Mouse (Mus musculus): Measurements from ENCODE around the gene Tk2. TPM values are rescaled to one million over a fixed set of nuclear protein-coding genes. Genes with fewer than 3 reads are reported as not detected.

The Tk2 gene
- 12.0 TPM for polyA plus RNA-seq (2014; fragmentation: Illumina TruSeq; extraction: RNeasy Lipid Tissue Mini Kit (QIAGEN cat#74804); ENCODE audit: low read depth, low replicate concordance)

GRCm38 (mm10) chr8:104248276-104248675 lies at the start of gene Tk2:
TSS of gene Tk2 (minus strand) at chr8:104248558.

DNA sequence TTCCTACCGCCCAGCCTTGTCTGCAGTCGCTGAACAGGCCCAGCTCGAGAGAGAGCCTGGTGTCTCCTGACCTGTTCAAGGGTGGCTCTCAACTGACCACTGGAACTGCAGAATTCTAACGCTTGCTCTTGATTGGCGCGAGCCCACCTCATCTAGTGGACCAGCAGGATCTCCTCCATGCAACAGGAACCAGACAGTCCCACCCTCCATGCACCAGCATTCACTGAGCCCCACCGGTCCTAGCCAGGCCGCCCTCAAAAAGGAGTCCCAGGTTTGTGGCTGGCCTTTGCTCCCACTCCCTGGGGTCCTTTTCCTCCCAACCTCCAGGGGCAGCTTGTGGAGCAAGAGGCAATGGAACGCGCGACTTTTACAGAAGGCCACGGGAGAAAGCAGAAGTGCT lies 44.7 kb upstream of the Tk2 start, which contains the start of gene Cmtm2a:
Gene Cmtm2a, minus strand, starts transcription at position 101 of the 400 bp plus-strand sequence.

GRCm38 (mm10) chr8:104250439-104251367 lies 2.3 kb upstream of the Tk2 start, which contains the start of gene Cklf:
TSS of gene Cklf (plus strand) at chr8:104250861.

Other genes starting within 250 kb of the Tk2 start
- 100 TPM for gene Cdh5, start 146.9 kb downstream of the Tk2 start, polyA plus RNA-seq (2014; fragmentation: Illumina TruSeq; extraction: RNeasy Lipid Tissue Mini Kit (QIAGEN cat#74804); ENCODE audit: low read depth, low replicate concordance)
- gene Bean1, start 78.1 kb downstream of the Tk2 start, polyA plus RNA-seq (2014; fragmentation: Illumina TruSeq; extraction: RNeasy Lipid Tissue Mini Kit (QIAGEN cat#74804); ENCODE audit: low read depth, low replicate concordance) = 1.4 TPM
- 4.0 TPM for gene Cklf, start 2.3 kb upstream of the Tk2 start, polyA plus RNA-seq (2014; fragmentation: Illumina TruSeq; extraction: RNeasy Lipid Tissue Mini Kit (QIAGEN cat#74804); ENCODE audit: low read depth, low replicate concordance)
- gene Cmtm2a, start 44.6 kb upstream of the Tk2 start, polyA plus RNA-seq (2014; fragmentation: Illumina TruSeq; extraction: RNeasy Lipid Tissue Mini Kit (QIAGEN cat#74804); ENCODE audit: low read depth, low replicate concordance) = not detected
- not detected for gene Gm45711, start 61.5 kb upstream of the Tk2 start, polyA plus RNA-seq (2014; fragmentation: Illumina TruSeq; extraction: RNeasy Lipid Tissue Mini Kit (QIAGEN cat#74804); ENCODE audit: low read depth, low replicate concordance)
- gene Cmtm1, start 61.6 kb upstream of the Tk2 start, polyA plus RNA-seq (2014; fragmentation: Illumina TruSeq; extraction: RNeasy Lipid Tissue Mini Kit (QIAGEN cat#74804); ENCODE audit: low read depth, low replicate concordance) = not detected
- not detected for gene Gm11020, start 73.0 kb upstream of the Tk2 start, polyA plus RNA-seq (2014; fragmentation: Illumina TruSeq; extraction: RNeasy Lipid Tissue Mini Kit (QIAGEN cat#74804); ENCODE audit: low read depth, low replicate concordance)
- not detected for gene Cmtm2b, start 73.7 kb upstream of the Tk2 start, polyA plus RNA-seq (2014; fragmentation: Illumina TruSeq; extraction: RNeasy Lipid Tissue Mini Kit (QIAGEN cat#74804); ENCODE audit: low read depth, low replicate concordance)
- 21.9 TPM for gene Cmtm3, start 90.9 kb upstream of the Tk2 start, polyA plus RNA-seq (2014; fragmentation: Illumina TruSeq; extraction: RNeasy Lipid Tissue Mini Kit (QIAGEN cat#74804); ENCODE audit: low read depth, low replicate concordance)
- gene Cmtm4, start 147.2 kb upstream of the Tk2 start, polyA plus RNA-seq (2014; fragmentation: Illumina TruSeq; extraction: RNeasy Lipid Tissue Mini Kit (QIAGEN cat#74804); ENCODE audit: low read depth, low replicate concordance) = 11.0 TPM
- gene Dync1li2, start 194.5 kb upstream of the Tk2 start, polyA plus RNA-seq (2014; fragmentation: Illumina TruSeq; extraction: RNeasy Lipid Tissue Mini Kit (QIAGEN cat#74804); ENCODE audit: low read depth, low replicate concordance) = 46.8 TPM